Mouse (Mus musculus) limb, embryonic 10.5 days (tissue): Measurements from ENCODE around the gene Slc9a1. TPM values are rescaled to one million over a fixed set of nuclear protein-coding genes. Genes with fewer than 3 reads are reported as not detected.

Experiments
- DNase-seq: peaks from one replicate; pipeline ENCODE4 v3.0.0-alpha.2; 2017; ENCODE audit warnings: low spot score
- H3K27ac ChIP-seq: fragments of 300-500 bp; sonication (generic); 2 replicates; pipeline ENCODE4 v1.5.1; 2016; ENCODE audit warnings: mild to moderate bottlenecking
- H3K27me3 ChIP-seq: fragments of 300-500 bp; sonication (generic); 2 replicates; pipeline ENCODE4 v1.6.1; 2016; ENCODE audit warnings: low read depth, mild to moderate bottlenecking; ENCODE audit not compliant: poor library complexity, severe bottlenecking
- H3K36me3 ChIP-seq: fragments of 300-500 bp; sonication (generic); 2 replicates; pipeline ENCODE4 v1.6.1; 2016; ENCODE audit warnings: mild to moderate bottlenecking, moderate library complexity
- H3K4me1 ChIP-seq: fragments of 300-500 bp; sonication (generic); 2 replicates; pipeline ENCODE4 v1.6.1; 2016
- H3K4me3 ChIP-seq: fragments of 300-500 bp; sonication (generic); 2 replicates; pipeline ENCODE4 v1.5.1; 2016; ENCODE audit warnings: mild to moderate bottlenecking, moderate library complexity
- H3K9me3 ChIP-seq: fragments of 300-500 bp; sonication (generic); replicated peaks from 2 replicates; pipeline ENCODE4 v1.6.1; 2016; ENCODE audit warnings: mild to moderate bottlenecking
- WGBS: fragments of 180-500 bp; shearing (Covaris S2); methylation state at CpG from one replicate; pipeline ENCODE4 v1.1.7; 2016; 5-methylcytosine and 5-hydroxymethylcytosine counted together
- microRNA-seq: library from miRNA; unstranded; fragments of <30 nt; microRNA quantifications from one replicate; pipeline ENCODE4, GENCODE M21; 2017
- polyA plus RNA-seq: library from polyadenylated mRNA; unstranded; fragments of >200 nt; fragmentation: Nextera tagmentation; extraction: Ambion mirVana; gene quantifications from 2 replicates; pipeline ENCODE4 v1.2.1, GENCODE M21; 2016

The Slc9a1 gene
- polyA plus RNA-seq, 1 experiment from 2014 or later, result 9.0 TPM

GRCm38 (mm10) chr4:133460006-133460405 is 90.5 kb downstream of the Slc9a1 start:
- no peaks in the 10 kb centered on the region for H3K27me3 ChIP-seq
- H3K4me1 ChIP-seq, result peaks cover 24% of the 10 kb centered on the region
- H3K9me3 ChIP-seq, result no peaks in the 10 kb centered on the region
- WGBS, result 63% methylated on average over 1 of the region's 1 CpGs
- no peak for DNase-seq
- H3K27ac ChIP-seq, result no peak overlapping the region
- no peaks in the 10 kb centered on the region for H3K36me3 ChIP-seq
- H3K4me3 ChIP-seq, result no peak overlapping the region

- H3K9me3 ChIP-seq, result no peaks in the 10 kb centered on the region
- no peak overlapping the region for H3K4me3 ChIP-seq
- H3K4me1 ChIP-seq, result peaks cover 24% of the 10 kb centered on the region
- 36% methylated on average over 5 of the region's 5 CpGs for WGBS
- H3K27me3 ChIP-seq, result no peaks in the 10 kb centered on the region
- H3K36me3 ChIP-seq, result no peaks in the 10 kb centered on the region
- no peak overlapping the region for H3K27ac ChIP-seq
- DNase-seq, result no peak
These were observed 91.4 kb downstream of the Slc9a1 start for GRCm38 (mm10) chr4:133460796-133461325.

GRCm38 (mm10) chr4:133461362-133461761 is 91.9 kb downstream of the Slc9a1 start:
- H3K27ac ChIP-seq, result no peak overlapping the region
- H3K9me3 ChIP-seq, result no peaks in the 10 kb centered on the region
- no peak for DNase-seq
- no peaks in the 10 kb centered on the region for H3K27me3 ChIP-seq
- 82% methylated on average over 4 of the region's 4 CpGs for WGBS
- no peaks in the 10 kb centered on the region for H3K36me3 ChIP-seq
- H3K4me1 ChIP-seq, result peaks cover 24% of the 10 kb centered on the region
- H3K4me3 ChIP-seq, result no peak overlapping the region

GRCm38 (mm10) chr4:133463184-133463583 is 93.7 kb downstream of the Slc9a1 start:
- no peaks in the 10 kb centered on the region for H3K36me3 ChIP-seq
- WGBS, result 74% methylated on average over 6 of the region's 6 CpGs
- no peaks in the 10 kb centered on the region for H3K9me3 ChIP-seq
- no peak overlapping the region for H3K27ac ChIP-seq
- peaks cover 29% of the 10 kb centered on the region for H3K4me1 ChIP-seq
- peaks cover 3% of the 10 kb centered on the region for H3K27me3 ChIP-seq
- no peak for DNase-seq
- H3K4me3 ChIP-seq, result no peak overlapping the region

GRCm38 (mm10) chr4:133468080-133468479 is 98.6 kb downstream of the Slc9a1 start:
- Histone ChIP-seq H3K4me3 (peak overlapping the region; percentile 62), H3K27ac (peak overlapping the region; percentile 39; the same call in 1 of the 2 replicates)

GRCm38 (mm10) chr4:133469122-133469521 is 99.6 kb downstream of the Slc9a1 start:
- H3K4me3 ChIP-seq, result peak overlapping the region; percentile 62
- no peaks in the 10 kb centered on the region for H3K9me3 ChIP-seq
- peaks cover 27% of the 10 kb centered on the region for H3K27me3 ChIP-seq
- no peak for DNase-seq
- H3K4me1 ChIP-seq, result peaks cover 19% of the 10 kb centered on the region
- WGBS, result 13% methylated on average over 12 of the region's 12 CpGs
- no peak overlapping the region for H3K27ac ChIP-seq
- no peaks in the 10 kb centered on the region for H3K36me3 ChIP-seq

More at GRCm38 (mm10) chr4:133468080-133468479, 98.6 kb downstream of the Slc9a1 start:
- WGBS, result 1% methylated on average over 27 of the region's 27 CpGs
- H3K9me3 ChIP-seq, result no peaks in the 10 kb centered on the region
- H3K27me3 ChIP-seq, result peaks cover 27% of the 10 kb centered on the region
- H3K4me1 ChIP-seq, result peaks cover 23% of the 10 kb centered on the region
- DNase-seq, result peak; percentile 73
- no peaks in the 10 kb centered on the region for H3K36me3 ChIP-seq

GRCm38 (mm10) chr4:133471135-133471821 is 101.8 kb downstream of the Slc9a1 start:
- Histone ChIP-seq H3K36me3 (no peaks in the 10 kb centered on the region), H3K4me3 (no peak overlapping the region), H3K9me3 (no peaks in the 10 kb centered on the region), H3K4me1 (peaks cover 19% of the 10 kb centered on the region), H3K27ac (no peak overlapping the region), H3K27me3 (peaks cover 35% of the 10 kb centered on the region)
- 82% methylated on average over 7 of the region's 7 CpGs for WGBS
- no peak for DNase-seq

Small RNAs within 50 kb of the gene (microRNA-seq; reads per million reads assigned to microRNA genes)
- gene Mir5122, result 1.8 reads per million

Other genes with a start within 250 kb of the Slc9a1 start
- 62.9 and 73.7 TPM in 2 replicates for gene Wasf2, start 239.2 kb upstream of the Slc9a1 start, polyA plus RNA-seq
- 3.1 and 4.1 TPM in 2 replicates for gene Cd164l2, start 157.6 kb upstream of the Slc9a1 start, polyA plus RNA-seq
- gene Gpr3, start 157.2 kb upstream of the Slc9a1 start, polyA plus RNA-seq, result 0.51 and 0.72 TPM in 2 replicates
- gene Map3k6, start 128.9 kb upstream of the Slc9a1 start, polyA plus RNA-seq, result 0.84 and 1.7 TPM in 2 replicates
- gene Sytl1, start 106.6 kb upstream of the Slc9a1 start, polyA plus RNA-seq, result 2.0 and 2.5 TPM in 2 replicates
- gene Tmem222, start 91.9 kb upstream of the Slc9a1 start, polyA plus RNA-seq, result 93.7 and 98.5 TPM in 2 replicates
- 14.3 and 15.5 TPM in 2 replicates for gene Wdtc1, start 16.2 kb upstream of the Slc9a1 start, polyA plus RNA-seq
- 0.68 and 1.1 TPM in 2 replicates for gene Tent5b, start 110.4 kb downstream of the Slc9a1 start, polyA plus RNA-seq
- 0.46 and 0.65 TPM in 2 replicates for gene Trnp1, start 128.8 kb downstream of the Slc9a1 start, polyA plus RNA-seq
- 6.7 and 8.5 TPM in 2 replicates for gene Kdf1, start 149.3 kb downstream of the Slc9a1 start, polyA plus RNA-seq
- gene Nudc, start 176.3 kb downstream of the Slc9a1 start, polyA plus RNA-seq, result 493 and 582 TPM in 2 replicates
- 0.13 TPM in 1 of 2 replicates, not detected in the other for gene Nr0b2, start 183.7 kb downstream of the Slc9a1 start, polyA plus RNA-seq
- gene Gpatch3, start 205.0 kb downstream of the Slc9a1 start, polyA plus RNA-seq, result 12.9 and 14.0 TPM in 2 replicates
- gene Gpn2, start 214.7 kb downstream of the Slc9a1 start, polyA plus RNA-seq, result 31.3 and 31.6 TPM in 2 replicates
- gene Sfn, start 232.5 kb downstream of the Slc9a1 start, polyA plus RNA-seq, result 29.7 and 38.7 TPM in 2 replicates